Mouse (Mus musculus) limb, embryonic 10.5 days (tissue): ENCODE measurements around the gene Pramef12. TPM values are rescaled to one million over a fixed set of nuclear protein-coding genes. Genes with fewer than 3 reads are reported as not detected.

Experiments used
- DNase-seq: peaks from one replicate; pipeline ENCODE4 v3.0.0-alpha.2; 2017; ENCODE audit warnings: low spot score
- H3K27ac ChIP-seq: fragments of 300-500 bp; sonication (generic); 2 replicates; pipeline ENCODE4 v1.5.1; 2016; ENCODE audit warnings: mild to moderate bottlenecking
- H3K27me3 ChIP-seq: fragments of 300-500 bp; sonication (generic); 2 replicates; pipeline ENCODE4 v1.6.1; 2016; ENCODE audit warnings: low read depth, mild to moderate bottlenecking; ENCODE audit not compliant: poor library complexity, severe bottlenecking
- H3K36me3 ChIP-seq: fragments of 300-500 bp; sonication (generic); 2 replicates; pipeline ENCODE4 v1.6.1; 2016; ENCODE audit warnings: mild to moderate bottlenecking, moderate library complexity
- H3K4me1 ChIP-seq: fragments of 300-500 bp; sonication (generic); 2 replicates; pipeline ENCODE4 v1.6.1; 2016
- H3K4me3 ChIP-seq: fragments of 300-500 bp; sonication (generic); 2 replicates; pipeline ENCODE4 v1.5.1; 2016; ENCODE audit warnings: mild to moderate bottlenecking, moderate library complexity
- H3K9me3 ChIP-seq: fragments of 300-500 bp; sonication (generic); replicated peaks from 2 replicates; pipeline ENCODE4 v1.6.1; 2016; ENCODE audit warnings: mild to moderate bottlenecking
- WGBS: fragments of 180-500 bp; shearing (Covaris S2); methylation state at CpG from one replicate; pipeline ENCODE4 v1.1.7; 2016; 5-methylcytosine and 5-hydroxymethylcytosine counted together
- polyA plus RNA-seq: library from polyadenylated mRNA; unstranded; fragments of >200 nt; fragmentation: Nextera tagmentation; extraction: Ambion mirVana; gene quantifications from 2 replicates; pipeline ENCODE4 v1.2.1, GENCODE M21; 2016

The Pramef12 gene
- 0.13 and 0.14 TPM in 2 replicates for polyA plus RNA-seq

DNA sequence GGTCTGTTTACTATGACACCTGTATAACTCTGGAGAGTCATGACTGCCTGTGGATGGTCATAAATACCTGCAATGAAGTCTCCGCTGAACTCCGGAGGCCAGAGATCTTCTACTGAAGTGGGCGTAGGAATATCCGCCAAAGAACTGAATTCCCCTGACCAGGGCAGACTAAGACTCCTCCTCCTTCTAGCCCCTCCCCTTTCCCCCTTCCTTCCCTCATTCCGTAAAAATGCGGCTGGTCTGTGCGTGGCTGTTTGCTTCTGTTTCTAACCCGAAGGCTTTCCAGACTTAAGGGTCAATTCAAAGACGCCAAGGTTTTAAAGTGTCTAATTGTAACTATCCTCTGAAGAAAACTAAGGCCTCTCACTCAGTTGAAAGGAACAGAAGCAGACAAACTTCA lies at the start of gene Pramef12:
Gene Pramef12 (minus strand): TSS at position 175 of the 400 bp plus-strand sequence.
- Histone ChIP-seq H3K9me3 (no peaks in the 10 kb centered on the region), H3K36me3 (no peaks in the 10 kb centered on the region), H3K4me1 (peaks cover 7% of the 10 kb centered on the region), H3K27ac (no peak within 1 kb of the TSS), H3K27me3 (no peaks in the 10 kb centered on the region), H3K4me3 (no peak within 1 kb of the TSS)
- DNase-seq = no peak
- WGBS = 81% methylated on average over 9 of the region's 9 CpGs

DNA sequence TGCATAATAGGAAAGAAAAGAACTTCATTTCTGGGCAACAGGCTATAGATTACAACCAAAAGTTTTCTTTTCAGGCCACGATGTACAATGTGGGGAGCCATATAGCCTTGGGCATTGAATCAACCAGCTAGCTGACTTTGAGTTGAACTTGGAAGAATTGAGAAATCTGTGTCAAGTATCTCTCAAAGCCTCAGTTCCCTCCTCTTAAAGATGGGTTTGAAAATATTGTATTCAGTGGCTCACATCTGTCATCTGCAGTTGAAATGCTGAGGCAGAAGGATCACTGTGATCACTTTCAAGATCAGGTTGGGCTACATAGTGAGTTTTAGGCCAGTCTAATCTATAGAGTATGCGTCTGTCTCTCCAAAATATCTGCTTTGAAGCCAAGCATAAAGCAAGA lies 45.0 kb upstream of the Pramef12 start, which contains the start of gene Gm9944:
Gene Gm9944 (minus strand): TSS at position 101 of the 400 bp plus-strand sequence.
- no peaks in the 10 kb centered on the region for H3K4me1 ChIP-seq

DNA sequence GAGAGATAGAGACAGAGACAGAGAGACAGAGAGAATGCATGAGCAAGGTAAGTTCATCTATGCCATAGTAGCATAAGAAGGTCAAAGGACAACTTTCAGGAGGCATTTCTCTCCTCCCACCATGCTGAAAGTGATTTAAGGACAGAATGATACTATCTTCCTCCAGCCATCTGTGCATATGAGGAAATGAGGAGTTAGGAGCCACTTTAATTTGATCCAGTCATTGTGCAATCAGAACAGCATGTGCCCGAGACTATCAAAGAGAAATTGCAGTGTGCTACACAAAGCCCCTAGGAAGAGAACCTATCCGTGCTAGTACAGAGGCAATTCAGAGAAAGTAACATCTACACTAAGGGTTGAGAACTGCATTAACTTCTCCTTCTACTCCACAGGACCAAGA lies 40.3 kb upstream of the Pramef12 start:
- H3K27me3 ChIP-seq = no peaks in the 10 kb centered on the region
- 71% methylated on average over 2 of the region's 2 CpGs for WGBS
- no peak for DNase-seq
- H3K4me3 ChIP-seq = no peak overlapping the region
- H3K36me3 ChIP-seq = no peaks in the 10 kb centered on the region
- H3K27ac ChIP-seq = no peak overlapping the region
- no peaks in the 10 kb centered on the region for H3K9me3 ChIP-seq
- H3K4me1 ChIP-seq = no peaks in the 10 kb centered on the region

More for the DNA sequence above, 45.0 kb upstream of the Pramef12 start, which contains the start of gene Gm9944:
- H3K27ac ChIP-seq = no peak within 1 kb of the TSS
- no peaks in the 10 kb centered on the region for H3K9me3 ChIP-seq
- 73% methylated on average over 2 of the region's 2 CpGs for WGBS
- no peaks in the 10 kb centered on the region for H3K27me3 ChIP-seq
- H3K4me3 ChIP-seq = no peak within 1 kb of the TSS
- no peak for DNase-seq
- H3K36me3 ChIP-seq = no peaks in the 10 kb centered on the region

DNA sequence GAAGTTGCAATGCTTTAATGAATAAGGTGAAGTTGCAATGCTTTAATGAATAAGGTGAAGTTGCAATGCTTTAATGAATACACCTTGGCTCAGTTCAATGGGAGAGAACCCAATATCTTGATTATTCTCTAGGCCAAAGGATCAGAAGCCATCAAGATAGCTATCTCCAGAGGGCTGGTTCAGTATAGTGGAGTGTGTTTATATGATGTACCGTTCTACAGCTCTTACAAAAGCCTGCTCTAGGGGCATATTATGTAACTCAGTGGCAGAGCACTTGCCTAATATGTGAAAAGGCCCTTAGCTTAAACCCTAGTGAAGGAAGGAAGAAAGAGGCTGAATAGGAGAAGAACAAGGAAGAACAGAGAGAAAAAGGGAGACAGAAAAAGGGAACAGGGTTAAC lies 33.3 kb upstream of the Pramef12 start:
- H3K36me3 ChIP-seq = no peaks in the 10 kb centered on the region
- no peaks in the 10 kb centered on the region for H3K4me1 ChIP-seq
- H3K9me3 ChIP-seq = no peaks in the 10 kb centered on the region
- no peak overlapping the region for H3K27ac ChIP-seq
- 92% methylated on average over 1 of the region's 1 CpGs for WGBS
- no peak for DNase-seq
- H3K4me3 ChIP-seq = no peak overlapping the region
- H3K27me3 ChIP-seq = no peaks in the 10 kb centered on the region

DNA sequence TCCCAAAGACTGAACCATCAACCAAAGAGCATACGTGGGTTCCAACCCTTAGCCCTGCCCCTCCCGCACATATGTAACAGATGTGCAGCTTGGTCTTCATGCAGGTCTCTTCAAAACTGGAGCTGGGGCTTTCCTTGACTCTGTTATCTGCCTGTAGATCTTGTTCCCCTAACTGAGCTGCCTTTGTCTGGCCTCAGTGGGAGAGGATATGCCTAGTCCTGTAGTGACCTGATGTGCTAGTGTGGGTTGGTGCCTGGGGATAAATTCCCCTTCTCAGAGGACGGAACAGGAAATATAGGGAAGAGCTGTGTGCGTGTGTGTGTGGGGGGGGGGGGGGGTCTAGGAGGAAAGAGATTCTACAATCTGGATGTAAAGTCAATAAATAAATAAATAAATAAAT lies 32.8 kb upstream of the Pramef12 start:
- no peak for DNase-seq
- H3K27me3 ChIP-seq = no peaks in the 10 kb centered on the region
- no peak overlapping the region for H3K4me3 ChIP-seq
- H3K4me1 ChIP-seq = no peaks in the 10 kb centered on the region
- no peaks in the 10 kb centered on the region for H3K9me3 ChIP-seq
- no peak overlapping the region for H3K27ac ChIP-seq
- WGBS = 94% methylated on average over 4 of the region's 4 CpGs
- no peaks in the 10 kb centered on the region for H3K36me3 ChIP-seq

DNA sequence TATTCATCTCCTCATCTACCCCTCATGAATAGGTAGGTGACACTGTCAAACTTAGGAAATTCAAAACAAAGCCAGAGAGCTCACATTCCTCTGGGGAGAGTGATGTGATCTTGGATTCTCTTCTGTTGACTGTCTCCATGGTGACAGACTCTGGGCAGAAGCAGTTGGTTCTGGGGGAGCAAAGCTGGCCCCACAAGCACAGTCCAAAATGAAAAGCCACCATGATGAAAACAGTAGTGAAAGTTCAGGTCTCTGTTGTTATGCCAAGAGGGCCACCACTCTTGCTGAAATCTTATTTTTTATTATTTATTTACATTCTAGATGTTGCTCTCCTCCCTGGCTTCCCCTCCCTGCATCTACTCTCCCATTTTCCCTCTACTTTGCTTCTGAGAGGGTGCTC lies 30.4 kb upstream of the Pramef12 start, which contains the start of gene 1700012P22Rik:
Gene 1700012P22Rik (minus strand): TSS at position 101 of the 400 bp plus-strand sequence.
- DNase-seq = no peak
- H3K4me1 ChIP-seq = no peaks in the 10 kb centered on the region
- H3K9me3 ChIP-seq = no peaks in the 10 kb centered on the region
- no peaks in the 10 kb centered on the region for H3K36me3 ChIP-seq
- no peak within 1 kb of the TSS for H3K4me3 ChIP-seq
- no peak within 1 kb of the TSS for H3K27ac ChIP-seq
- H3K27me3 ChIP-seq = no peaks in the 10 kb centered on the region

DNA sequence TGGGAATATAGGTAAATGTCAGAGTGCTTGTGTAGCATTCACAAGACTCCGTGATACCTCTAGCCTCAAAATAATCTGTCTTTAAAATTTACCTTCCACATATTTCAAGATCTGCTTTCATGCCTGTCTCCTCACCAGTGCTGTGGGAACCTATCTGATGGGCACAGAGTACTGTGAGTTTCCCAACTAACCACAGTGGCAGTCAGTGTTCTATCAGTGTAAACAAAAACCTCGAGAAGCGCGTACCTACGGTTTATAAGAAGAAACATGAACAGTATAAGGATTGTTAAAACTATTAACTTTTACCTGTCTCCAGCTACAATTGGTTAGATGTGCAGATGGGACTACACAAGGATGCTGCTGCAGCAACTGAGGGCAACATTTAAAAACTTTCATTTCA lies 25.0 kb upstream of the Pramef12 start:
- 92% methylated on average over 5 of the region's 5 CpGs for WGBS
- Histone ChIP-seq H3K36me3 (no peaks in the 10 kb centered on the region), H3K4me3 (no peak overlapping the region)

DNA sequence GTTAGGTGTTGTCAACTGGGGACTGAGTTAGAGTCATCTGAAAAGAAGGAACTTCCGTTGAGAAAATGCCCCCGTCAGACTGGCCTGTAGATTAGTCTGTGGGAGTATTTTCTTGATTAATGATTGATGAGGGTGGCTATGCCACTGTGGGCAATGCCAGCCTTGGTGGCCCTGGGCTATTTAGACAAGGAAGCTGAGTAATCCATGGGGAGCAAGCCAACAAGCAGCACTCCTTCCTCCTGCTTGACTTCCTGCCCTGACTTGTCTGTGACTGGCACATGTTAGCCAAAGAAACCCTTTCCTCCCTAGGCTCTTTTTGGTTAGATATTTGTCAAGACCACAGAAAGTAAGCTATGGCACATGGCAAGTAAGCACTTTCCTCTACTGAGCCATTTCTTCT lies 22.5 kb upstream of the Pramef12 start:
- no peaks in the 10 kb centered on the region for H3K27me3 ChIP-seq
- DNase-seq = no peak
- no peak overlapping the region for H3K27ac ChIP-seq
- H3K4me3 ChIP-seq = no peak overlapping the region
- no peaks in the 10 kb centered on the region for H3K4me1 ChIP-seq
- H3K36me3 ChIP-seq = no peaks in the 10 kb centered on the region
- WGBS = 89% methylated on average over 2 of the region's 2 CpGs
- no peaks in the 10 kb centered on the region for H3K9me3 ChIP-seq

More for the DNA sequence above, 25.0 kb upstream of the Pramef12 start:
- Histone ChIP-seq H3K27ac (no peak overlapping the region), H3K9me3 (no peaks in the 10 kb centered on the region), H3K27me3 (no peaks in the 10 kb centered on the region), H3K4me1 (no peaks in the 10 kb centered on the region)
- DNase-seq = no peak

DNA sequence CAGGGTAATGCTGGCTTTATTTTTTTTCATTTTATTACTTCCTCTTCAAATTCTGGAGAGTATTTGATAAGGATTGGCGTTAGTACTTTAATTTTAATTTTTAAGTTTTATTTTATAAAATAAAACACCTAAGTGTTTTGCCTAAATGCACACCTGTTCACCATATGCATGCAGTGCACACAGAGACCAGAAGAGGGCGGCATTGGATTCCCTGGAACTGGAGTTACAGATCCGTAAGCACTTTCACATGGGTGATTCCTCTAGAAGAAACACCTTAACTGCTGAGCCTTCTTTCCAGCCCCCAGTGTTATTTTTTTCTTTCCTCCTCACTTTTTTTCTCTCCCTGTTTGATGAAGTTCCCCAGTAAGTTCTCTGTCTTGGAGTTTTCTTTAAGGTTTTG lies 20.6 kb upstream of the Pramef12 start:
- no peaks in the 10 kb centered on the region for H3K36me3 ChIP-seq
- no peaks in the 10 kb centered on the region for H3K4me1 ChIP-seq
- no peak overlapping the region for H3K4me3 ChIP-seq
- H3K27ac ChIP-seq = no peak overlapping the region
- DNase-seq = peak; percentile 33
- no peaks in the 10 kb centered on the region for H3K9me3 ChIP-seq
- no peaks in the 10 kb centered on the region for H3K27me3 ChIP-seq
- 22% methylated on average over 3 of the region's 3 CpGs for WGBS

DNA sequence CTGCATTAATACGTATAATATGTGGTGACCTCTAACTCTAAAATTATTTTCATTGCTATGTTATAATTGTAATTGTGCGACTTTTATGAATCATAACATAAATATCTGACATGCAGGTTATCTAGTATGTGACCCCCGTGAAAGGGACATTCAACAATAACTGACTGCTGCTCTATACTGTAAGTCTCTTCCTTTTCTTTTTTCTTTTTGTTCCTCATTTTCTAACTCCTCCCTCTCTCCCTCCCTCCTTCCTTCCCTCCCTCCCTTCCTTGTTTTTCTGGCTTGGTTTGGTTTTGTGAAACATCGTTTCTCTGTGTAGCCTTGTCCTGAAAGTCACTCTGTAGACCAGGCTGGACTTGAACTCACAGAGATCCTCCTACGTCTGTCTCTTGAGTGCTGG lies 16.3 kb upstream of the Pramef12 start:
- H3K36me3 ChIP-seq = no peaks in the 10 kb centered on the region
- 82% methylated on average over 5 of the region's 5 CpGs for WGBS

DNA sequence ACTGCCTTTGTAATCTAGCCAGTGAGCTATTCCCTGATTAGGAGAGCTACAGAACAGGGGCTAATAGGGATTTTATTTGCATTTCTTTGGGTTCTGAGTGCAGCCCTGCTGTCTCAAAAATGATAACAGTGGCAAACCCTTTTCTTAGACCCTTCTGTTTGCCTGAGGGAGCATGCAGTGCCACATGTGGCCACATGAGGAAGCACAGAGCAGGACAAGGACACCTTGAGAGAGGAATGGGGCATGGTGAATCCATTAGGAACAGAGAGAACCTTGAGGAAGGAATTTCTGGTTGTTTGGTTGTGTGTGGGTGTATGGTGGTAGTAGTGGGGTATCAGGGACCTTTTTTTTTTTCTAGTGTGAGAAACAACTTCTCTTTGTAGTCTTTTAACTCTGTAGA lies 12.4 kb upstream of the Pramef12 start:
- no peaks in the 10 kb centered on the region for H3K4me1 ChIP-seq
- H3K36me3 ChIP-seq = no peaks in the 10 kb centered on the region
- no peak overlapping the region for H3K27ac ChIP-seq
- H3K4me3 ChIP-seq = no peak overlapping the region
- no peaks in the 10 kb centered on the region for H3K27me3 ChIP-seq
- H3K9me3 ChIP-seq = no peaks in the 10 kb centered on the region
- DNase-seq = no peak

More for the DNA sequence above, 16.3 kb upstream of the Pramef12 start:
- no peak for DNase-seq
- no peaks in the 10 kb centered on the region for H3K9me3 ChIP-seq
- H3K27me3 ChIP-seq = no peaks in the 10 kb centered on the region
- H3K4me1 ChIP-seq = no peaks in the 10 kb centered on the region
- no peak overlapping the region for H3K4me3 ChIP-seq
- H3K27ac ChIP-seq = no peak overlapping the region

DNA sequence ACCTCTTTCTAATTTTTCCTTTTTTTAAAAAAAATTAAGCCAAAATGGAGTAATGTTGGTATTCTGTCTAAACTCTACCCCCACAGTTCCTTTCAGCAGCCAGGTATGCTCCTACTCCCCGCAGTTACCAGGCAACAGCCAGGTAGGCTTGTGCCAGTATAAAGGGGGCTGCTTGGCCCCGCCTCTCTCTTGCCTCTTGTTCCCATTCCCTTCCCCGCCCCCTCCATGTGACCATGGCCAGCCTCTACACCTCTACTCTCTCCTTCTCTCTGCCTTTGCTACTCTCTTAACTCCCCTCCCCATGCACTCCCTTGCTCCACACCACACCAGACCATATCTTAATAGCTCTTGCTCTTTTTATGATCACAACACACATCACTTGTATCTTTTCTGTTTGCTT lies 2.0 kb downstream of the Pramef12 start:
- Histone ChIP-seq H3K36me3 (no peaks in the 10 kb centered on the region), H3K9me3 (no peaks in the 10 kb centered on the region), H3K4me3 (no peak overlapping the region), H3K4me1 (peaks cover 7% of the 10 kb centered on the region), H3K27ac (no peak overlapping the region), H3K27me3 (no peaks in the 10 kb centered on the region)
- DNase-seq = no peak
- WGBS = 59% methylated on average over 3 of the region's 3 CpGs

DNA sequence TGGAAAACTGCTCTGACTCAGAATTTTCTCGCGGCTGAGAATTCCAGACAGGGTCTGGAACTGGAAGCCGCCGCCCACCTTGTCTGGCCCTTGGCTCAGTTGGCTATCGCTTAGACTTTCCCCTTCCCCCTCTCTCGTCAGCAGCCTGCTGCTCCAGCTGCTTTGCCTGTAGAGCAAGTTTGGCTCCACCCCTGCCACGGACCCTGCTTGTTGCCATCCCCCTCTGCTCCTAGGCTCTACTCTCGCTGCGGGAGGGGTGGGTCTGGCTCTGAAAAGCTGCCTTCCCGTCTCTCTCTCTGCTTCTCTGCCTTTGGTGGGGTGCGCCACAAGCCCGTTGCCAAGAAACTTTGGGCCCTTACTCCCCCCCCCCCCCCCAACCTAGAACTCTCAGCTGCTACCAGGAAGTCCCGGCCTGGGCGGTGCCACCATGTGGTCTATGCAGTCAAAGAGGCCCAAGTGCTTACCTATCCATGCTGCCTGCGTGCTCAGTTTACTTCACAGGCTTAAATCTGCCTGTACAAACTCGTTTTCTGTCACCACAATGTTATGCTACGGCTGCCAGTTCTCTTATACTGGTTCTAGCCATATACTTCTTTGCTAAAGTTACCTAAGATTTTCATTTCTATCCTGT lies 3.7 kb downstream of the Pramef12 start:
- WGBS = 7% methylated on average over 17 of the region's 17 CpGs

DNA sequence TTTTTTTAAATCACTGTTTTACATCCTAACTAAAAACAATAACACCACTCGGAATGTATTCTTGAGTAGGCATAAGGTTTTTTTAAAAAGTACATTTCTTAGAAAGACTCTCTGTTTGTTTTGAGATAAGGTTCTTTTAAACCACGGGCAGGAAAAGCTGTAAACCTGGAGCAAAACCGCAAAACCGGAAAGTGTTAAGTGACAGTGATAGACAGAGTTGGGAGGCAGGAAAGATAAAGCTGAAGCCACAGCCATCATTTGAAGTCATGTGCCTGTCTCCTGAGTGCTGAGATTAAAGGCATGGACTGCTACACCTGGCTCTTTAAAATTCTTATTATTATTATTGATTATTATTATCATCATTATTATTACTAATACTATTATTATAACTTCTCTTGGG lies 5.6 kb downstream of the Pramef12 start:
- H3K27me3 ChIP-seq = no peaks in the 10 kb centered on the region
- no peaks in the 10 kb centered on the region for H3K36me3 ChIP-seq
- H3K4me3 ChIP-seq = no peak overlapping the region
- 72% methylated on average over 4 of the region's 4 CpGs for WGBS
- H3K9me3 ChIP-seq = no peaks in the 10 kb centered on the region
- peaks cover 7% of the 10 kb centered on the region for H3K4me1 ChIP-seq
- no peak overlapping the region for H3K27ac ChIP-seq
- no peak for DNase-seq

More for the DNA sequence above, 3.7 kb downstream of the Pramef12 start:
- peaks cover 7% of the 10 kb centered on the region for H3K4me1 ChIP-seq
- H3K36me3 ChIP-seq = no peaks in the 10 kb centered on the region
- no peaks in the 10 kb centered on the region for H3K9me3 ChIP-seq
- peak; percentile 71 for DNase-seq
- peak overlapping the region; percentile 83 for H3K27ac ChIP-seq
- no peaks in the 10 kb centered on the region for H3K27me3 ChIP-seq
- H3K4me3 ChIP-seq = peak overlapping the region; percentile 50
